Mouse (Mus musculus): ENCODE data around the gene Tspan9.

DNA sequence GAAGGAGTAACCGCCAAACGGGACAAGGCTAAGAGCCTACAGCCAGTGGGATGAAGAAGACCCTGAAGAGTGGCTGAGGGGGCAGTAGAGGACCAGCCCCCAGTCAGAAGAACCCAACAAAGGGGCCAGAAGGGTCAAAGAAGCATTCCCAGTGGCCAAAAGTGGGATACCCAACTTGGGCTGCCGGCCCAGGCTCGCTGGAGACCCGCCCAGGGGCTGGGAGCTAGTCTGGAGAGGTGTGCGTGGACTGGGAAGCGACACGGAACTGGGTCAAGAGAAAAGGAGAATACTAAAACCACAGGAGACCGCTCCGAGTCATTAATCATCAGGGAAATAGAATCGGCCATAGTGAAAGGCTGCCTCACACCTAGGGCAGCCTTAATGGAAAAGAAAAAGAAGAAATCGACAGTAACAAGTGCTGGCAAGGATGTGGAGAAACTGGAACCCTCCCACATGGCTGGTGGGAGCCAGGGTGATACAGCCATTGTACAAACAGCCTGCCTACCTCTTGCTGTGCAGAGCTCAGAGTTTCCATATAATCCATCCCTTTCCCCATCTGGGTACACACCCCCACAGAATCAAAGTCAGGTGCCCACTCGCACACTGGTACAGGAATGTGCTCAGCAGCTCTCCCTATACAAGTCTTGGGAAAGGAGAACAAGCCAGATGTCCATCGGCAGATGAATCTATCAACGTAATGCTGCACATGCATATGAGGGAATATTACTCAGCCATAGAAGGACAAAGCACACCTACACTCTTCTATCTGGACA lies 49.4 kb downstream of the Tspan9 start:
- TF ChIP-seq CTCF (IDR thresholded peaks at IDR 0.05; ENCODE audit: extremely low read depth, insufficient read depth, insufficient read length, insufficient replicate concordance) (no peak), POLR2A (IDR thresholded peaks at IDR 0.05; ENCODE audit: low read depth, low read length) (no peak)
